Mouse (Mus musculus) liver, postnatal 0 days (tissue): ENCODE results near the gene Rasa2. TPM values are rescaled to one million over a fixed set of nuclear protein-coding genes. Genes with fewer than 3 reads are reported as not detected.
A peak's percentile ranks its signal among the peaks of the same experiment; 100 is the strongest.

Experiments
- ATAC-seq: fragments of 200-750 bp; cut with Nextera tagmentation; 2 replicates; pipeline ENCODE4 v1.8.0; 2017; ENCODE audit warnings: mild to moderate bottlenecking, moderate library complexity
- DNase-seq: peaks from one replicate; pipeline ENCODE4 v3.0.0-alpha.2; 2016
- H3K27ac ChIP-seq: fragments of 300-500 bp; sonication (generic); 2 replicates; pipeline ENCODE4 v1.5.1; 2014; ENCODE audit warnings: antibody characterized with exemption, moderate library complexity, mild to moderate bottlenecking, low read depth
- H3K27me3 ChIP-seq: fragments of 300-500 bp; sonication (generic); 2 replicates; pipeline ENCODE4 v1.6.1; 2014; ENCODE audit warnings: low read length, control low read depth, mixed read lengths; ENCODE audit not compliant: insufficient read depth
- H3K36me3 ChIP-seq: fragments of 300-500 bp; sonication (generic); replicated peaks from 2 replicates; pipeline ENCODE4 v1.6.1; 2014; ENCODE audit warnings: mild to moderate bottlenecking, control low read depth, low read length, moderate library complexity, mixed read lengths; ENCODE audit not compliant: insufficient read depth
- H3K4me1 ChIP-seq: fragments of 300-500 bp; sonication (generic); 2 replicates; pipeline ENCODE4 v1.6.1; 2014; ENCODE audit warnings: antibody characterized with exemption, mild to moderate bottlenecking, control low read depth; ENCODE audit not compliant: insufficient read depth
- H3K4me2 ChIP-seq: fragments of 300-500 bp; sonication (generic); 2 replicates; pipeline ENCODE4 v1.6.1; 2014; ENCODE audit warnings: low read depth, mild to moderate bottlenecking, low read length, moderate library complexity, mixed read lengths
- H3K4me3 ChIP-seq: fragments of 300-500 bp; sonication (generic); 2 replicates; pipeline ENCODE4 v1.5.1; 2014; ENCODE audit warnings: low read depth, low read length
- H3K9ac ChIP-seq: fragments of 300-500 bp; sonication (generic); replicated peaks from 2 replicates; pipeline ENCODE4 v1.6.1; 2014; ENCODE audit warnings: mild to moderate bottlenecking, moderate library complexity
- H3K9me3 ChIP-seq: fragments of 300-500 bp; sonication (generic); 2 replicates; pipeline ENCODE4 v1.6.1; 2016; ENCODE audit warnings: mild to moderate bottlenecking, control low read depth, low read length, mixed read lengths
- CTCF ChIP-seq: sonication (generic); IDR thresholded peaks from 2 replicates; pipeline ENCODE4 v1.5.1; 2016; ENCODE audit warnings: antibody characterized with exemption, low read depth
- EP300 ChIP-seq: IDR thresholded peaks from 2 replicates; pipeline ENCODE4 v1.6.1; 2016; ENCODE audit warnings: antibody characterized with exemption, low read depth, mild to moderate bottlenecking
- WGBS: fragments of 180-500 bp; shearing (Covaris S2); extraction: QIAGEN DNeasy Blood & Tissue Kit; methylation state at CpG from one replicate; pipeline ENCODE4 v1.1.7; 2014; ENCODE audit not compliant: insufficient replicate concordance; 5-methylcytosine and 5-hydroxymethylcytosine counted together
- polyA plus RNA-seq: library from polyadenylated mRNA; unstranded; fragments of >200 nt; fragmentation: Nextera tagmentation; extraction: Ambion mirVana; gene quantifications from 2 replicates; pipeline ENCODE4 v1.2.1, GENCODE M21; 2015

The Rasa2 gene
- polyA plus RNA-seq, 1 experiment from 2014 or later = 2.7 TPM

GRCm38 (mm10) chr9:96504116-96504895, 127.1 kb downstream of the Rasa2 start:
- Histone ChIP-seq H3K4me1 (no peaks in the 10 kb centered on the region), H3K4me2 (no peak overlapping the region), H3K9me3 (no peaks in the 10 kb centered on the region), H3K4me3 (no peak overlapping the region), H3K9ac (no peak overlapping the region), H3K36me3 (no peaks in the 10 kb centered on the region), H3K27ac (no peak overlapping the region), H3K27me3 (no peaks in the 10 kb centered on the region)
- WGBS = 86% methylated on average over 17 of the region's 17 CpGs
- TF ChIP-seq CTCF (no peak), EP300 (no peak)
- no peak for DNase-seq
- no peak for ATAC-seq

- Histone ChIP-seq H3K9ac (no peak overlapping the region), H3K9me3 (no peaks in the 10 kb centered on the region; the same call in 1 of the 2 replicates), H3K27ac (no peak overlapping the region), H3K4me3 (no peak overlapping the region), H3K4me2 (no peak overlapping the region), H3K27me3 (no peaks in the 10 kb centered on the region), H3K36me3 (no peaks in the 10 kb centered on the region), H3K4me1 (no peaks in the 10 kb centered on the region)
- WGBS = 61% methylated on average over 6 of the region's 6 CpGs
- no peak for TF ChIP-seq CTCF
- peak; percentile 51 for ATAC-seq
- peak; percentile 25 for DNase-seq
These were observed 128.4 kb downstream of the Rasa2 start for GRCm38 (mm10) chr9:96502856-96503610.

GRCm38 (mm10) chr9:96501217-96501616, 130.2 kb downstream of the Rasa2 start:
- H3K9ac ChIP-seq = no peak overlapping the region
- H3K4me1 ChIP-seq = no peaks in the 10 kb centered on the region
- no peak overlapping the region for H3K4me2 ChIP-seq
- no peak for ATAC-seq
- WGBS = 72% methylated on average over 7 of the region's 7 CpGs
- DNase-seq = no peak
- H3K27me3 ChIP-seq = no peaks in the 10 kb centered on the region
- no peaks in the 10 kb centered on the region; the same call in 1 of the 2 replicates for H3K9me3 ChIP-seq
- H3K36me3 ChIP-seq = no peaks in the 10 kb centered on the region
- no peak for TF ChIP-seq EP300
- TF ChIP-seq CTCF = no peak
- no peak overlapping the region for H3K27ac ChIP-seq
- no peak overlapping the region for H3K4me3 ChIP-seq

GRCm38 (mm10) chr9:96493212-96493611, 138.2 kb downstream of the Rasa2 start:
- Histone ChIP-seq H3K4me2 (no peak overlapping the region), H3K4me1 (no peaks in the 10 kb centered on the region; the same call in 1 of the 2 replicates), H3K4me3 (no peak overlapping the region), H3K27me3 (no peaks in the 10 kb centered on the region), H3K9ac (no peak overlapping the region), H3K9me3 (no peaks in the 10 kb centered on the region), H3K36me3 (no peaks in the 10 kb centered on the region), H3K27ac (no peak overlapping the region)
- TF ChIP-seq CTCF = no peak
- 43% methylated on average over 3 of the region's 3 CpGs for WGBS
- no peak for DNase-seq
- no peak for ATAC-seq

GRCm38 (mm10) chr9:96491810-96492209, 139.6 kb downstream of the Rasa2 start:
- Histone ChIP-seq H3K27ac (no peak overlapping the region), H3K9ac (no peak overlapping the region), H3K4me1 (no peaks in the 10 kb centered on the region; the same call in 1 of the 2 replicates), H3K4me2 (peak overlapping the region; percentile 47; the same call in 1 of the 2 replicates), H3K36me3 (no peaks in the 10 kb centered on the region), H3K27me3 (no peaks in the 10 kb centered on the region), H3K4me3 (no peak overlapping the region), H3K9me3 (no peaks in the 10 kb centered on the region)
- ATAC-seq = no peak
- WGBS = 34% methylated on average over 12 of the region's 12 CpGs
- TF ChIP-seq CTCF = peak; percentile 91
- TF ChIP-seq EP300 = no peak
- DNase-seq = peak; percentile 62

Other genes with a start within 250 kb of the Rasa2 start
- 58.6 and 62.4 TPM in 2 replicates for gene Rnf7, start 152.9 kb downstream of the Rasa2 start, polyA plus RNA-seq
- gene Gm28729, start 106.4 kb downstream of the Rasa2 start, polyA plus RNA-seq = not detected in 2 replicates
- 6.0 and 7.5 TPM in 2 replicates for gene Zbtb38, start 121.2 kb upstream of the Rasa2 start, polyA plus RNA-seq